Mouse (Mus musculus): ENCODE data around the gene Cutc. TPM values are rescaled to one million over a fixed set of nuclear protein-coding genes. Genes with fewer than 3 reads are reported as not detected.

The Cutc gene
- total RNA-seq (2018; cell fraction: chromatin; rRNA removed), result 10 to 100 TPM in 11 of 26 experiments, 1 to 10 TPM in 15; 2.7 to 23.5 (median 9.5) TPM
- total RNA-seq (2018; cell fraction: cytosol; rRNA removed), result 10 to 100 TPM; 12.9 to 28.2 (median 20.6) TPM
- 10 to 100 TPM in 15 of 26 experiments, 1 to 10 TPM in 11; 5.2 to 18.8 (median 10.9) TPM for total RNA-seq (2018; cell fraction: nucleus; rRNA removed)
- 15.4 to 18.3 TPM (median 16.2 TPM) in 3 replicates for polyA plus RNA-seq (2018)

GRCm38 (mm10) chr19:43752489-43753225 is at the start of gene Cutc, which contains the start of gene Cox15:
Gene Cutc (plus strand): TSS chr19:43752996.
Gene Cox15 (minus strand): TSS chr19:43753000.
- WGBS (ENCODE audit: missing documents), result under 1% methylated on average over 62 of the region's 62 CpGs
- H3K36me3 ChIP-seq (ENCODE audit: inconsistent target), result peaks cover 21% of the 10 kb centered on the region
- peak within 1 kb of the TSS; percentile 62 for H3K4me3 ChIP-seq (ENCODE audit: inconsistent target)
- H3K27ac ChIP-seq, result peak within 1 kb of the TSS; percentile 95
- peaks cover 18% of the 10 kb centered on the region for H3K79me2 ChIP-seq (ENCODE audit: inconsistent target)

DNA sequence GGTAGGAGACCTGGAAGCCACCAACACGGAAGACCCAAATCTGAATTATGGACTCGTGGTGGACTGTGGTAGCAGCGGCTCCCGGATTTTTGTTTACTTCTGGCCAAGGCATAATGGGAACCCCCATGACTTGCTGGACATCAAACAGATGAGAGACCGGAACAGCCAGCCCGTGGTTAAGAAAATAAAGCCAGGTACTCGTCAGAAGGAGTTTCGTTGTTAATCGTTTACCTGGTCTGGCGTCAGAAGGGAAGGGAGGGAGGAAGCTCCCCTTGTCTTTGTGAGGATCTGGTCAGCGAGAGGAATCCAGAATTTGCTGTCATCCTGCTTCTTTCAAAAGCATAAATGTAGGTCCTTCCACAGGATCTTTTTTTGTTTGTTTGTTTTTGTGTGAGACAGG is 48.6 kb upstream of the Cutc start:
- Histone ChIP-seq H3K4me3 (ENCODE audit: inconsistent target) (no peak overlapping the region), H3K27ac (no peak overlapping the region), H3K79me2 (ENCODE audit: inconsistent target) (no peaks in the 10 kb centered on the region; the same call in 1 of the 2 replicates), H3K36me3 (ENCODE audit: inconsistent target) (peaks cover 45% of the 10 kb centered on the region)
- 95% methylated on average over 11 of the region's 11 CpGs for WGBS (ENCODE audit: missing documents)

DNA sequence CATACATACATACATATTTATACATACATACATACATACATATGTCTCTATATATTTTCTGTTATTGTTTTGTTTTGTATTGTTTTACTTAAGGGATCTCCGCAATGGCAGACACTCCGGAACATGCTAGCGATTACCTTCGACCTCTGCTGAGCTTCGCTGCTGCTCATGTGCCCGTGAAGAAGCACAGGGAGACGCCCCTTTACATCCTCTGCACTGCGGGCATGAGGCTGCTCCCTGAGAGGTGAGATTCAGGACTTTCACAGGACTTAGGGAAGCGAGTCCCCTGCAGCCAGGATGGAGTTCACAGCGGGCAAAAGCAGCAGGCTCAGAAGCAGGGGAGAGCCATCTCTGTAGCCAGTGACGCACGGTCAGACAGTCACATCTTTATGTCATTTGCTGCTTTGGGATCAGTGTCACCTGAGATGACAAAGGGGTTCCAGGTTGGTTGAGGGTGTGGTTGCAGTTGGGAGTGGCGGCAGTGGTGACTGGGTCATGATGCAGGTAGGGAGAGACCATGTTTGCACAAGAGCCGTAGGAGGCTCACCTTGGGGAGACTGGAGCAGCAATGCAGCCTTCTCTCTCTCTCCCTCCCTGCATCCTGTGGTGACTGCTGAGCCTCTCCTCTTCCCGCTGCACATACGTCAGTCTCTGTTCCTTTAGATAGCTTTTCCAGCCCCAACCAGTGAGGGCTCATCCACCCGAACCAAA is 47.9 kb upstream of the Cutc start:
- H3K36me3 ChIP-seq (ENCODE audit: inconsistent target), result peaks cover 41% of the 10 kb centered on the region
- H3K4me3 ChIP-seq (ENCODE audit: inconsistent target), result no peak overlapping the region
- H3K79me2 ChIP-seq (ENCODE audit: inconsistent target), result no peaks in the 10 kb centered on the region; the same call in 1 of the 2 replicates
- H3K27ac ChIP-seq, result no peak overlapping the region
- WGBS (ENCODE audit: missing documents), result 94% methylated on average over 17 of the region's 17 CpGs

DNA sequence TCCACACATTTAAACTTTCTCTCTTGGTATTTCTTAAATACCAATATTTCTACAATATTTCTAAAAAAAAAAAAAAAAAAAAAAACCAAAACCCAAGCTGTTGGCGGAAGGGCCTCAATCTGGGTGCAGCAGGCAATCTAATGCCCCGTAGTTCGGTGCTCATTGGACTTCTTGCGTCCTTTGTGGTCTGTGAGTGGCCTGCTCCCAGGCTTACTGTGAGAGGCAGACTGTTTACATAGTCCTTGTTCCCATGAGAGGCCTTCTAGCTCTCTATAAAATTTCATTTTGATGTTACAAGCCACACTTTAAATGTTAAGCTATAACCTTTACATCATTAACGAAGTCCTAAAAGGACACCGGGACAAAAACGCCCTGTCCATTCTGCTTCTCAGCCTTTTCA is 44.6 kb upstream of the Cutc start:
- WGBS (ENCODE audit: missing documents), result 96% methylated on average over 7 of the region's 7 CpGs
- no peaks in the 10 kb centered on the region for H3K79me2 ChIP-seq (ENCODE audit: inconsistent target)
- no peak overlapping the region for H3K4me3 ChIP-seq (ENCODE audit: inconsistent target)
- H3K36me3 ChIP-seq (ENCODE audit: inconsistent target), result peaks cover 30% of the 10 kb centered on the region
- H3K27ac ChIP-seq, result no peak overlapping the region

- H3K79me2 ChIP-seq (ENCODE audit: inconsistent target), result no peaks in the 10 kb centered on the region
- H3K4me3 ChIP-seq (ENCODE audit: inconsistent target), result no peak overlapping the region
- 95% methylated on average over 8 of the region's 8 CpGs for WGBS (ENCODE audit: missing documents)
- peak overlapping the region; percentile 100 for H3K27ac ChIP-seq
- H3K36me3 ChIP-seq (ENCODE audit: inconsistent target), result peaks cover 26% of the 10 kb centered on the region
These were observed 43.5 kb upstream of the Cutc start for GRCm38 (mm10) chr19:43709317-43709716.

DNA sequence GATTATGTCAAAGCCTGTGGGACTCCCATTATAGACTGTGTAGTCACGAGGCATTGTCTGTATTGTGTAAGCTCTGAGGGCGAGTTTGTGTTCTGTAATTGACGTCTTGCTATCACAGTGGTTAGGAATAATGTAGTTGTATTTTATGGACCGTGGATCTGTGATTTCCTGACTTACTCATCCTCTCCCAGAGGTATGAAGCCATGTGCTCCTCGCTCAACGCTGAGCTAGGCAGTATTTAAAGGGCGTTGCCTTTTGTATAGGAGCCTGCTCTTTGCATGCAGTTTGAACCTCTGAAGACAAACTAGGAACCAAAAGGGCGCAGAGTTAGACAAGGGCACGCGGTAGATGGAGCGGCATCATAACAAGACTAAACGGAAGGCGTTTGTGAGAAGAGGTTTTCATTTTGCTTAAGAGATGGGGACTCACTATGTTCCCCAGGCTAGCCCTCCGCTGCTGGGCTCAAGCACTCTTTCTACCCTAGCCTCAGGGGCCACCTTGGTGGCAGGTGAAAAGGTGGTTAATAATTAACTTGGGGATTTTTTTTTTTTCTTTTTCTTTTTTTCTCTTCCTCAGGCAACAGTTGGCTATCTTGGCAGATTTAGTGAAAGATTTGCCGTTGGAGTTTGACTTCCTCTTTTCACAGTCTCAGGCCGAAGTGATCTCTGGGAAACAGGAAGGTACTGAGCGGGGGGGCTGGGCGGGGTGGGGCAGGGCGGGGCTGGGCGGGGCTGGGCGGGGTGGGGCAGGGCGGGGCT is 41.5 kb upstream of the Cutc start:
- WGBS (ENCODE audit: missing documents), result 3% methylated on average over 22 of the region's 22 CpGs
- Histone ChIP-seq H3K36me3 (ENCODE audit: inconsistent target) (peaks cover 7% of the 10 kb centered on the region), H3K27ac (peak overlapping the region; percentile 100), H3K79me2 (ENCODE audit: inconsistent target) (no peaks in the 10 kb centered on the region), H3K4me3 (ENCODE audit: inconsistent target) (peak overlapping the region; percentile 22; the same call in 1 of the 2 replicates)

- Histone ChIP-seq H3K79me2 (ENCODE audit: inconsistent target) (no peaks in the 10 kb centered on the region), H3K27ac (no peak overlapping the region), H3K4me3 (ENCODE audit: inconsistent target) (no peak overlapping the region), H3K36me3 (ENCODE audit: inconsistent target) (peaks cover 2% of the 10 kb centered on the region; the same call in 1 of the 2 replicates)
- WGBS (ENCODE audit: missing documents), result 86% methylated on average over 5 of the region's 5 CpGs
These were observed 40.8 kb upstream of the Cutc start for GRCm38 (mm10) chr19:43711971-43712370.

DNA sequence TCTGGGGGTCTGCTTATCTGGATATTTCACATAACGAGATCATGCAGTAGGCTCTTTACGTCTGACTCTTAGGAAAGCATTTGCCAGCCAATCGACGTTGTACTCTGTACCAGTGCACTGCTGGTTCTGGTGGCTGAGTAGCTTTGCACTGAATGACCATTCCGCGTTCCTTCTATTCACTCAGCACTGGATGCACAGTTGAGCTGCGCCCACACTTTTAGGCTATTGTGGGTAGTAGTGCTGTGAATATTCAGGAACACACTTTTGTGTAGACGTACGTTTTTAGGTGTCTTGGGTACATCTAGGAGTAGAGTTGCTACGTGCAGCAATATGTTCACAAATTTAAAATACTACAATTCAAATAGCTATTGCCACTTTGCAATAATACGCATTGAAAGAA is 32.7 kb upstream of the Cutc start:
- Histone ChIP-seq H3K27ac (no peak overlapping the region), H3K79me2 (ENCODE audit: inconsistent target) (no peaks in the 10 kb centered on the region), H3K4me3 (ENCODE audit: inconsistent target) (no peak overlapping the region), H3K36me3 (ENCODE audit: inconsistent target) (peaks cover 59% of the 10 kb centered on the region)
- 96% methylated on average over 11 of the region's 11 CpGs for WGBS (ENCODE audit: missing documents)

DNA sequence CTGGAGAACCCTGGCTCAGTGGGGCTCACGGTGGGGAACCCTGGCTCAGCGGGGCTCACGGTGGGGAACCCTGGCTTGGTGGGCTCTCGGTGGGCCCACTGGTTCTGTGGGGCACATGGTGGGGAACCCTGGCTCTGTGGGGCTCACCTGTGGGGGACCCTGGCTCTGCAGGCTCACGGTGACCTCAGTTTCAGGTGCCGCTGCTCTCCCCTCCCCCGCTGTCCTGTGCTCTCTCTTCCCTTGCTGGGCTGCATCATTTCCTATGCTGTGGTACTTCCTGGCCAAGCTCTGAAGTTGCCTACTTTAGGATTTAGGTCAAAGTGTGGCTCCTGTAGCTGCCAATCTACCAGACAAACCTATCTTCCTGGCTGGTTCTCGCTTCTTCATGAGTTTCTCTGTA is 29.9 kb upstream of the Cutc start:
- H3K79me2 ChIP-seq (ENCODE audit: inconsistent target), result no peaks in the 10 kb centered on the region
- peaks cover 72% of the 10 kb centered on the region for H3K36me3 ChIP-seq (ENCODE audit: inconsistent target)
- 0 out of 2 replicates have a peak overlapping the region, but pooled peaks have one; percentile 1 for H3K27ac ChIP-seq
- H3K4me3 ChIP-seq (ENCODE audit: inconsistent target), result no peak overlapping the region
- 41% methylated on average over 8 of the region's 8 CpGs for WGBS (ENCODE audit: missing documents)

DNA sequence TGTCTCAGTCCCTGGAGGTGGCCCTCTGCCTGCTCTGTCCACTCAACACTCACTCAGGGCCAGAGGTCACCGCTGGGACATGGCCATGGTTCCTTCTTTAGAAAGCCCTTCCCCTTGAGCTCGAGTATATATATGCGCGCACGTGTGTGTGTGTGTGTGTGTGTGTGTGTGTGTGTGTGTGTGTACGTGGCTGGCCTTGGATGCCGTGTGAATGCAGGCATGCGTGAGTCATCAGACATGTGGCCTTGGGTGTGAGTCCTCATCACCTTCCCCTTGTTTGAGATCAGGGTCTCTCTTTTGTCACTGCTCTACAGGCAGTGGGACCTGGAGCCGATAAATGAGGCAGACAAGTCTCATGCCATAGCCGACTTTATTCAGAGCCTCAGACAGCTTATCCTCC is 29.3 kb upstream of the Cutc start:
- no peaks in the 10 kb centered on the region for H3K79me2 ChIP-seq (ENCODE audit: inconsistent target)
- 79% methylated on average over 9 of the region's 10 CpGs for WGBS (ENCODE audit: missing documents)
- no peak overlapping the region for H3K4me3 ChIP-seq (ENCODE audit: inconsistent target)
- peaks cover 72% of the 10 kb centered on the region for H3K36me3 ChIP-seq (ENCODE audit: inconsistent target)
- 0 out of 2 replicates have a peak overlapping the region, but pooled peaks have one; percentile 1 for H3K27ac ChIP-seq

GRCm38 (mm10) chr19:43724194-43724593 is 28.6 kb upstream of the Cutc start:
- 98% methylated on average over 18 of the region's 20 CpGs for WGBS (ENCODE audit: missing documents)
- Histone ChIP-seq H3K27ac (no peak overlapping the region), H3K36me3 (ENCODE audit: inconsistent target) (peaks cover 72% of the 10 kb centered on the region), H3K4me3 (ENCODE audit: inconsistent target) (no peak overlapping the region), H3K79me2 (ENCODE audit: inconsistent target) (no peaks in the 10 kb centered on the region)

GRCm38 (mm10) chr19:43724821-43725220 is 28.0 kb upstream of the Cutc start:
- H3K79me2 ChIP-seq (ENCODE audit: inconsistent target), result no peaks in the 10 kb centered on the region
- H3K27ac ChIP-seq, result no peak overlapping the region
- WGBS (ENCODE audit: missing documents), result 97% methylated on average over 7 of the region's 7 CpGs
- peaks cover 76% of the 10 kb centered on the region for H3K36me3 ChIP-seq (ENCODE audit: inconsistent target)
- no peak overlapping the region for H3K4me3 ChIP-seq (ENCODE audit: inconsistent target)

DNA sequence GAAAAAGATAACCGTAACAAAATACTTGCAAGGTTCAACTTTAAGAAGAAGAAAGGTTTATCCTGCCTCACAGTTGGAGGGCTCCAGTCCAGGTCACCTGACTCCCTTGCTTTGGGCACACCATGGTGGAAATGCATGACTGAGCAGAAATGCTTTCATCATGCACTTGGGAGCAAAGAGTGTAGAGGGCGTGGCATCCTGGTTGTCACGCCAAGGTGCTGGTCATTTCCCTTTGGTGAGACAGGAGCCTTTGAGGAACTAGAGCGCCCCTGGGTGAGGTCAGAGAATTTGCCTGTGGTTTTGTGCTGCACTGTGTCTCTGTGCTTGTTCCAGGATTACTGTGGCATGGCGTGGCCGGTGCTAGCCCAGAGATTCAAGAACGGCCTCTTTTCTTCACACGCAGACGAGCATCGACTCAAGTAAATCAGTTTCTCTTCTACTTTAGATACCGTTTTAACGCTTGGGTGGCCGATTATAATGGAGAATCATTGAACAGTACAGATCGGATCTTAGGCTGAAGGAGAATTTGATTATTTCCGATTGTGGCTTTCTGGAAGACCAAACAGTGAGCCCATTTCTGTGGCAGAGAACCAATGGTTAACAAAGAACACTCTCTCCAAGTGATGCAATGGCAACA is 26.2 kb upstream of the Cutc start:
- 81% methylated on average over 14 of the region's 15 CpGs for WGBS (ENCODE audit: missing documents)
- Histone ChIP-seq H3K79me2 (ENCODE audit: inconsistent target) (no peaks in the 10 kb centered on the region), H3K36me3 (ENCODE audit: inconsistent target) (peaks cover 64% of the 10 kb centered on the region), H3K4me3 (ENCODE audit: inconsistent target) (no peak overlapping the region), H3K27ac (no peak overlapping the region)

Measured in macrophage (primary cell).